Mouse (Mus musculus): ENCODE measurements around the gene Prkd1. TPM values are rescaled to one million over a fixed set of nuclear protein-coding genes. Genes with fewer than 3 reads are reported as not detected.

The Prkd1 gene
- total and polyA plus RNA-seq, 2 experiments from 2014 or later = 2.0 to 5.3 TPM

DNA sequence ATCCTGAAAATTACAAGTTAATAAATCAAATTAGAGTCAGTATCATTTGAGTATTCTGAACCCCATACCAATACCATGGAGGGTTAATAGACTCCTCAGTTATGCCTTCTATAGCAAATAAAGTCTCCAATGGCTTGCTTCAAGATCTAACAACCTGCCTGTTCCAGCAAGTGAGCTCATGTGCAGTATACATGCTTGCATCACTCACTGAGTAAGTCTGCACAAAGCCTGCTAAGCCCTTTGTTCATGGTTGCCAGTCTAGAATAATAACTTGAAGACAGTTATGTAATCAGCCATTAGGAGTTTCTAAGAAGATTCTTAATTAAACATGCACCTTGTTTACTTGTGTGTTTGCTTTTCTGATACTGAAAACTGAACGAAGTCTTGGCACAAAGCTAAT is 88.4 kb downstream of the Prkd1 start:
- H3K4me1 ChIP-seq (ENCODE audit: insufficient read depth, low read length) = no peaks in the 10 kb centered on the region
- no peak overlapping the region for H3K27ac ChIP-seq
- 65% methylated on average over 1 of the region's 1 CpGs for WGBS
- H3K27me3 ChIP-seq (ENCODE audit: insufficient read depth, low read length) = no peaks in the 10 kb centered on the region
- TF ChIP-seq CTCF (IDR thresholded peaks at IDR 0.05; ENCODE audit: low read depth) = no peak
- no peaks in the 10 kb centered on the region for H3K9me3 ChIP-seq (ENCODE audit: low read length)
- ATAC-seq = no peak
- H3K4me3 ChIP-seq (ENCODE audit: low read length) = no peak overlapping the region
- H3K36me3 ChIP-seq (ENCODE audit: insufficient read depth, low read length) = no peaks in the 10 kb centered on the region
- no peak overlapping the region for H3K4me2 ChIP-seq (ENCODE audit: low read depth, low read length)
- DNase-seq (ENCODE audit: low spot score) = no peak
- no peak overlapping the region for H3K9ac ChIP-seq (replicated peaks; ENCODE audit: low read length)

DNA sequence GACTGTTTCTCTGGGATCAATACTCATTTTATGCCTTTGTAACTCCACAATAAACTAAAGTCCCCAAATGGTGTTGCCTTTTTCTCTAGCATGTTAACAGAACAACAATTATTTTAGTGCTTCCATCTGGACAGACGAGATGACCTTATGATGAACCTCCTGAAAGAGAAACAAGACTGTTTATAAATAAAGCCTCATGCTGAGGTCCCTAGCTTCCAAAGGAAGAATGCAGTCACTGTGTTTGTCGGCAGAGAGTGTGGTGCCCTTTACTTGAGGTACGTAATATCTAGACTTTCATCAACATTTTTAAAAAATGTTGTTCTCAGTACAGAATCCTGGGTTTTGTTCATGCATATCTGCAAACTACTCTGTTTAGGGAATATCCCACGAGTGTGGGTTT is 90.7 kb downstream of the Prkd1 start:
- WGBS = 56% methylated on average over 4 of the region's 4 CpGs
- TF ChIP-seq CTCF (IDR thresholded peaks at IDR 0.05; ENCODE audit: low read depth) = no peak
- Histone ChIP-seq H3K9ac (replicated peaks; ENCODE audit: low read length) (no peak overlapping the region), H3K27ac (no peak overlapping the region), H3K4me1 (ENCODE audit: insufficient read depth, low read length) (no peaks in the 10 kb centered on the region), H3K4me2 (ENCODE audit: low read depth, low read length) (no peak overlapping the region), H3K36me3 (ENCODE audit: insufficient read depth, low read length) (no peaks in the 10 kb centered on the region), H3K9me3 (ENCODE audit: low read length) (no peaks in the 10 kb centered on the region), H3K27me3 (ENCODE audit: insufficient read depth, low read length) (no peaks in the 10 kb centered on the region), H3K4me3 (ENCODE audit: low read length) (no peak overlapping the region)
- DNase-seq (ENCODE audit: low spot score) (no peak), ATAC-seq (no peak)

DNA sequence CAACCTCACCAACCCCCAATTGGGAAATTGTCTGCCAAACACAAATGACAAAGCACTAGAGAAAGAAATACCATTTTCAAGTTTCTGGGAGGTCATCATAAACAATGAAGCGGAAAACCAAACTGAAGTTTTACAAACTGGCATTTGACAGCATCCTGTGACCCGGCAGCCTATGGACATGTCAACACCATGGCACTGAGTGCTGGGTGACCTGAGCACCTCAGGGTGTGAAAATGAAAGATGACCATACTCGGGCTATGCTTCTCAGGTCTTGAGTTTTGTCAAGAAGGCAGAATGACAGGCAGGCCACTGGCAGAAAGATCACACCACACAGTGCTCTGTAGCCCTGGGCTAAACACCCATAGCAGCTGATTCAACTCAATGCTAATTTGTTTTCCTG is 94.7 kb downstream of the Prkd1 start:
- ATAC-seq = no peak
- 63% methylated on average over 3 of the region's 3 CpGs for WGBS

DNA sequence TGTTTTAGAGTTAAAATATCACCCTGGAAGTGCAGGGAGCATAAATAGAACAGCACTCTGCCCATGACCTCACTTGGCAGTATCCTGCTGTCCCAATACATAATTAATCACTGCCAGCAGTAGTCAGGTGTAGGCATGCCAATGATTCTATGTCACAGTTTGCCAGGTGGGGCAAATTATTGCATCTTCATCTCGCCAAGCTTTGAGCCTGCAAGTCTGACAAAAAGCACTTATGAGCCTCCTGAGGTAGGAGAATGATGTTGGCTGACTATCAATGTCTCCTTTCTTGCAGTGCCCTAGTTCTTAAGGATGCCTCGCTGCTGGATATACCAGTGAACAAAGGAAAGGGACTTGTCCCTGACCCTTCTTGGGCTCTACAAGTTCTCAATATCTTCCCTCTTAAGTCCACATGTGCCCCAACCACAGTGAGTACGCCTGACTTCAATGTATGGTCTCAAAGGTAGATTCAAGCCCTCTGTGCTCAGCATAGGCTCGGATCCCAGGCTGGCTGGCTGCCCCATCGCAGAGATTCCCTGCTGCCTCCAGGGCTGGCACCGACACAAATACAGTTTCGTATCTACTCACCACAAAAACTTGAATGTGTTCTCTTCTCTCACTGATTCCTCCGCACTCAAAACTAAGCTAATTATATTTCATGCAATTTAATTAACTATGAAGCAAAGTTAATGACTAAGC is 98.9 kb downstream of the Prkd1 start:
- peak; percentile 65 for DNase-seq (ENCODE audit: low spot score)
- H3K4me3 ChIP-seq (ENCODE audit: low read length) = no peak overlapping the region
- H3K4me2 ChIP-seq (ENCODE audit: low read depth, low read length) = peak overlapping the region; percentile 16; the same call in 1 of the 2 replicates
- no peaks in the 10 kb centered on the region for H3K9me3 ChIP-seq (ENCODE audit: low read length)
- H3K27me3 ChIP-seq (ENCODE audit: insufficient read depth, low read length) = no peaks in the 10 kb centered on the region
- no peaks in the 10 kb centered on the region for H3K36me3 ChIP-seq (ENCODE audit: insufficient read depth, low read length)
- TF ChIP-seq CTCF (IDR thresholded peaks at IDR 0.05; ENCODE audit: low read depth) = no peak
- H3K27ac ChIP-seq = no peak overlapping the region; the same call in 1 of the 2 replicates
- ATAC-seq = peak; percentile 54; the same call in 1 of the 2 replicates
- 35% methylated on average over 8 of the region's 8 CpGs for WGBS
- H3K4me1 ChIP-seq (ENCODE audit: insufficient read depth, low read length) = peaks cover 4% of the 10 kb centered on the region
- H3K9ac ChIP-seq (replicated peaks; ENCODE audit: low read length) = no peak overlapping the region

More for the DNA sequence above, 94.7 kb downstream of the Prkd1 start:
- no peak for TF ChIP-seq CTCF (IDR thresholded peaks at IDR 0.05; ENCODE audit: low read depth)
- H3K9me3 ChIP-seq (ENCODE audit: low read length) = no peaks in the 10 kb centered on the region
- no peak overlapping the region for H3K27ac ChIP-seq
- H3K4me2 ChIP-seq (ENCODE audit: low read depth, low read length) = no peak overlapping the region
- no peak for DNase-seq (ENCODE audit: low spot score)
- no peak overlapping the region for H3K4me3 ChIP-seq (ENCODE audit: low read length)
- H3K27me3 ChIP-seq (ENCODE audit: insufficient read depth, low read length) = no peaks in the 10 kb centered on the region
- no peaks in the 10 kb centered on the region; the same call in 1 of the 2 replicates for H3K4me1 ChIP-seq (ENCODE audit: insufficient read depth, low read length)
- H3K9ac ChIP-seq (replicated peaks; ENCODE audit: low read length) = no peak overlapping the region
- no peaks in the 10 kb centered on the region for H3K36me3 ChIP-seq (ENCODE audit: insufficient read depth, low read length)

- Histone ChIP-seq H3K4me2 (ENCODE audit: low read depth, low read length) (no peak overlapping the region), H3K36me3 (ENCODE audit: insufficient read depth, low read length) (no peaks in the 10 kb centered on the region), H3K9me3 (ENCODE audit: low read length) (no peaks in the 10 kb centered on the region), H3K27me3 (ENCODE audit: insufficient read depth, low read length) (no peaks in the 10 kb centered on the region), H3K9ac (replicated peaks; ENCODE audit: low read length) (no peak overlapping the region), H3K4me1 (ENCODE audit: insufficient read depth, low read length) (peaks cover 4% of the 10 kb centered on the region), H3K4me3 (ENCODE audit: low read length) (no peak overlapping the region), H3K27ac (no peak overlapping the region)
- TF ChIP-seq CTCF (IDR thresholded peaks at IDR 0.05; ENCODE audit: low read depth) = no peak
- ATAC-seq (no peak), DNase-seq (ENCODE audit: low spot score) (peak; percentile 28)
- 60% methylated on average over 5 of the region's 5 CpGs for WGBS
These were observed 102.5 kb downstream of the Prkd1 start for GRCm38 (mm10) chr12:50546394-50546793.

- Histone ChIP-seq H3K9me3 (ENCODE audit: low read length) (no peaks in the 10 kb centered on the region), H3K27me3 (ENCODE audit: insufficient read depth, low read length) (no peaks in the 10 kb centered on the region), H3K4me2 (ENCODE audit: low read depth, low read length) (no peak overlapping the region), H3K36me3 (ENCODE audit: insufficient read depth, low read length) (no peaks in the 10 kb centered on the region), H3K4me3 (ENCODE audit: low read length) (no peak overlapping the region), H3K4me1 (ENCODE audit: insufficient read depth, low read length) (peaks cover 4% of the 10 kb centered on the region), H3K27ac (no peak overlapping the region), H3K9ac (replicated peaks; ENCODE audit: low read length) (no peak overlapping the region)
- WGBS = 48% methylated on average over 5 of the region's 5 CpGs
- DNase-seq (ENCODE audit: low spot score) = no peak
- no peak for TF ChIP-seq CTCF (IDR thresholded peaks at IDR 0.05; ENCODE audit: low read depth)
- ATAC-seq = no peak
These were observed 103.3 kb downstream of the Prkd1 start for GRCm38 (mm10) chr12:50545610-50545919.

DNA sequence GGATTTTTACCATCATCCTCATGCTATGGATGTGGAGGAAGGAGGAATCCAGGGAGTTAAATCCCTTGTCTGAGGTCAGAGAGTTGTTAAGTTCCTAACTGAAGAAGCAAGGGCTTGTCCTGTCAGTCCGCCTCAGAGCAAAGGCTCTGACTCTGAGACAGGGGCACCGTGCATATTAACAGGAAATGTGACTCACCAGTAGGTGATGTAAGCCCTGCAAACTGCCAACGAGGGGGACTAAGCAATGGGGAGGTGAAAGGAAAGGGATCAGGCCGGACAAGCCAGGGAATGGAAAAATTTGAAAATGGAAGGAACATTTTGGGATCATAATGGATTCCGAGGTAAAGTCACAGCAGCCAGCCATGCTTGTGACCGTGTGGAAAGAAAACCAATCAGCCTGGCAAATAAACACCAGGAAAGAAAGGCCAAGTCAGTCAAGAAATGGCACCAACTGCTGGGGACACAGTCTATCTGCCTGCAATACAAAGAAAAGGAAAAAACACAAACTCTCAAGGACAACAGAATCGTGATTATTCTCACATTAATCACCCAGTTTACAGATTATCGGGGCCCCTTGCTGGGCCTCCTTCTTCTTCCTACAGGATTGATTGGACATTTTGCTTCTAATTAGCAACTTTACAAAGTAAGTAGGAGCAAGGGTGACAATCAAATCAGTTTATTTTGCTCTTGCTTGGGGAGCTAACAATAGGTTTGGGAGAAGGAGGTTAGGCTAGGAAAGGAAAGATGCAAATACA is 103.9 kb downstream of the Prkd1 start:
- no peak for TF ChIP-seq CTCF (IDR thresholded peaks at IDR 0.05; ENCODE audit: low read depth)
- H3K27me3 ChIP-seq (ENCODE audit: insufficient read depth, low read length) = no peaks in the 10 kb centered on the region
- no peaks in the 10 kb centered on the region for H3K36me3 ChIP-seq (ENCODE audit: insufficient read depth, low read length)
- H3K9me3 ChIP-seq (ENCODE audit: low read length) = no peaks in the 10 kb centered on the region
- WGBS = 41% methylated on average over 8 of the region's 8 CpGs
- H3K4me2 ChIP-seq (ENCODE audit: low read depth, low read length) = no peak overlapping the region
- peaks cover 4% of the 10 kb centered on the region for H3K4me1 ChIP-seq (ENCODE audit: insufficient read depth, low read length)
- H3K9ac ChIP-seq (replicated peaks; ENCODE audit: low read length) = no peak overlapping the region
- DNase-seq (ENCODE audit: low spot score) (no peak), ATAC-seq (no peak)
- no peak overlapping the region for H3K27ac ChIP-seq
- H3K4me3 ChIP-seq (ENCODE audit: low read length) = no peak overlapping the region
